Mouse (Mus musculus) MEL (cell line): ENCODE data around the gene Mypn.

Experiments
- BHLHE40 ChIP-seq: IDR thresholded peaks from 2 replicates; pipeline ENCODE4 v1.6.1; 2012; ENCODE audit warnings: low read depth, mild to moderate bottlenecking, inconsistent platforms, low read length, improper control_type of control experiment, borderline replicate concordance
- CTCF ChIP-seq, 3 experiments: IDR thresholded peaks in 2 of 3; conservative IDR thresholded peaks in 1 of 3; 2 replicates each; pipeline ENCODE4 v1.5.1; 2011 to 2012; ENCODE audit warnings: low read length in 3 of 3, low read depth in 2 of 3, mild to moderate bottlenecking in 2 of 3, improper control_type of control experiment in 1 of 3, inconsistent platforms in 1 of 3, mixed read lengths in 1 of 3, moderate library complexity in 1 of 3; ENCODE audit not compliant: control insufficient read depth in 1 of 3, insufficient read depth in 1 of 3, poor library complexity in 1 of 3, severe bottlenecking in 1 of 3
- HCFC1 ChIP-seq: IDR thresholded peaks from 2 replicates; pipeline ENCODE4 v1.6.1; 2012; ENCODE audit warnings: low read depth, mild to moderate bottlenecking, inconsistent platforms, low read length, improper control_type of control experiment, moderate library complexity
- MAFK ChIP-seq: IDR thresholded peaks from 2 replicates; pipeline ENCODE4 v1.6.1; 2011; ENCODE audit warnings: low read depth, mild to moderate bottlenecking, low read length, improper control_type of control experiment, borderline replicate concordance
- MAX ChIP-seq: IDR thresholded peaks from 2 replicates; pipeline ENCODE4 v1.6.1; 2011; ENCODE audit warnings: low read length, improper control_type of control experiment
- MXI1 ChIP-seq: IDR thresholded peaks from 2 replicates; pipeline ENCODE4 v1.6.1; 2011; ENCODE audit warnings: mild to moderate bottlenecking, low read depth, low read length, improper control_type of control experiment
- POLR2A ChIP-seq, 2 experiments: IDR thresholded peaks; 2 replicates each; pipeline ENCODE4 v1.6.1; 2011 to 2012; ENCODE audit warnings: low read length in 2 of 2, mild to moderate bottlenecking in 2 of 2, control low read depth in 1 of 2, improper control_type of control experiment in 1 of 2, low read depth in 1 of 2, moderate library complexity in 1 of 2; ENCODE audit not compliant: control insufficient read depth in 1 of 2, insufficient read depth in 1 of 2, poor library complexity in 1 of 2
- RAD21 ChIP-seq: IDR thresholded peaks from 2 replicates; pipeline ENCODE4 v1.6.1; 2011; ENCODE audit warnings: mild to moderate bottlenecking, low read depth, low read length, improper control_type of control experiment
- ZKSCAN1 ChIP-seq: IDR thresholded peaks from 2 replicates; pipeline ENCODE4 v1.6.1; 2012; ENCODE audit warnings: low read depth, mild to moderate bottlenecking, inconsistent platforms, low read length, improper control_type of control experiment, moderate library complexity
- ZNF384 ChIP-seq: IDR thresholded peaks from 2 replicates; pipeline ENCODE4 v1.6.1; 2012; ENCODE audit warnings: low read depth, mild to moderate bottlenecking, inconsistent platforms, low read length, improper control_type of control experiment

DNA sequence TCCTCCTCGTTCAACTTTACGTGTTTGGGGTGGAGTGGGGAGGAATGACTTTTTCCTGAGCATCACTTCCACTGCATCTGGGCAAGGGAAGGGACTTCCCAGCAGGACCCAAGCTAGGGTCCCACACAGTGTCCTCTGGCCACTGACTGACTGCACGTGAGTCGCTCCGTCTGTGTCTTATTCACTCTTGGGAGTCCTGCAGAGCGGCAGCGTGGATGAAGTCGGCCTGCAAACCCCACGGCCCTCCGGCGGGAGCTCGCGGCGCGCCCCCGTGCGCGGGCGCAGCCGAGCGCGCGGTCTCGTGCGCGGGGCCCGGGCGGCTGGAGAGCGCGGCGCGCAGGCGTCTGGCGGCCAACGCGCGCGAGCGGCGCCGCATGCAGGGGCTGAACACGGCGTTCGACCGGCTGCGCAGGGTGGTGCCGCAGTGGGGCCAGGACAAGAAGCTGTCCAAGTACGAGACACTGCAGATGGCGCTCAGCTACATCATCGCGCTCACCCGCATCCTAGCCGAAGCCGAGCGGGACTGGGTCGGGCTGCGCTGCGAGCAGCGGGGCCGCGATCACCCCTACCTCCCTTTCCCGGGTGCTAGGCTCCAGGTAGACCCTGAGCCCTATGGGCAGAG, 103.7 kb downstream of the Mypn start:
- TF ChIP-seq RAD21 (no peak), MAX (no peak), POLR2A (IDR thresholded peaks at IDR 0.05; ENCODE audit: control insufficient read depth in 1 of 2, insufficient read depth in 1 of 2, low read depth in 1 of 2, low read length in 2 of 2, poor library complexity in 1 of 2) (no peak), CTCF (IDR thresholded peaks at IDR 0.05 in 2 of 3, conservative IDR thresholded peaks at IDR 0.05 in 1 of 3; ENCODE audit: control insufficient read depth in 1 of 3, insufficient read depth in 1 of 3, low read depth in 2 of 3, low read length in 3 of 3, poor library complexity in 1 of 3, severe bottlenecking in 1 of 3) (no peak), BHLHE40 (no peak), HCFC1 (no peak), ZKSCAN1 (no peak), MXI1 (no peak), MAFK (no peak), ZNF384 (no peak)
